Mouse (Mus musculus): ENCODE results near the gene Kdelc1. TPM values are rescaled to one million over a fixed set of nuclear protein-coding genes. Genes with fewer than 3 reads are reported as not detected.
A peak's percentile ranks its signal among the peaks of the same experiment; 100 is the strongest.

Kdelc1 gene
- polyA plus RNA-seq (2012; ENCODE audit: insufficient read depth, insufficient read length, missing spikeins) = 2.8 and 4.5 TPM in 2 replicates

DNA sequence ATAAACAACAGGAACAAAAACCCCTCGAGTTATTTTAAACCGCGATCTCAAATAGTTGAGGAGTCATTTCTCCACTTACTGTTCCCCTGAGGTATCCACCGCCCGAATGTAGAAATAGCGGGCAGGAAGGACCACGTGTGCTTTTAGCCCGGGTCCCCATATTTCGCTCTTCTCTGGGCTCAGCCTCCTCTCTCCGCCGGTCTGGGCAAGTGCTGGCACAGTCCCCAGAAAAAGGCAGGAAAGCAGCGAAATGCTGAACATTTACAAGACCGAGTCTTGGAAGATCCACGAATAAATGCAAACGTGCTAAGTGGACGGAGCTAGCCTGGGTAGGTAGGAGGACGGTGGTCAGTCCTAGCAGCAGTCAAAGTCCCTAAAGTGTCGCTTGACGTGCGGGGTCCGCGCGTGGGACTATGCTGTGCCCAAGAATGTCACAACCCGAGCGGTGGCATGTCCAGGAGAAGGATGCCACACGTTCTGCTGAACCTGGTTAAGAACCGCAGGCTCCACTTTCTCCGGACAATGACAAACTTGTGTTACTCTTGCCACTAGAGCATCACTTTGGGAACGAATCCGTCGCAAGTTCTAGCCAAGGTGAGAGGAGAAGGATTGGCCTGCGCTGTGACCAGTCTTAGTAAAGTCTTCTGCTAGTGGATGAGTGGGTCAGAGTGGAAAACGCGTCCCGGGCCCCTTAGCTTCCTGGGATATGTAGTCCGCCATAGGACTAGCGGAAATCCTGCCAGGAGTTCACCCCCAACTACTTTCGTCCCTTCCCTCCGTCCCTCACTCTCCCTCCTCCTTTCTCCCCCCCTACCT, at the start of gene Kdelc1, which contains the start of gene Bivm:
Gene Kdelc1, minus strand, starts transcription at position 570 of the 816 bp plus-strand sequence.
Gene Bivm, plus strand, starts transcription at position 719 of the 816 bp plus-strand sequence.
- peak within 1 kb of the TSS; percentile 93 for H3K4me3 ChIP-seq (ENCODE audit: insufficient read depth, low read depth, low read length)
- peak within 1 kb of the TSS; percentile 85 for H3K27ac ChIP-seq (replicated peaks; ENCODE audit: low read depth, low read length)
- H3K4me1 ChIP-seq (ENCODE audit: control insufficient read depth, insufficient read depth, insufficient read length, low read length) = peaks cover 2% of the 10 kb centered on the region; the same call in 1 of the 2 replicates

DNA sequence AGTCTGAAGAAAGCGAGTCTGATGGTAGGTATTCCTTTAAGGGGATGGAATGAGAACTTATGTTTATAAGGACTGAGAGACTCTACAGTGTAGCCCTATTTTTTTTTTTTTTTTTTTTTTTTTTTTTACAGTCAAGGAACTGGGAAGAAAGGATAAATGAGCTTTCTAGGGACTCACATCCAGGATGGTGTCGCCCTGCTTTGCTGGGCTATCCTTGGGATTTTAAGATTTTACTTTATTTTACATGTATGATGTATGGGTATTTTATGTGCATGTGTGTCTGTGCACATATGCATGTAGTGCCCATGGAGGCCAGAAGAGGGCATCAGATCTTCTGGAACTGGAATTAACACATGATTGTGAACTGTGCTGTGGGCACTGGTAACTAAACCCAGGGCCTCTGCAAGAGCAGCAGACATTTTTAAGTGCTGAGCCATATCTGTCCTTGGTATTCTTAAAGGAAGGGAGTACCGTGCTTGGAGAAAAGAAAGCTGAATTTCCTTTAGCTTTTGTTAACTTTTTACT, 49.3 kb upstream of the Kdelc1 start:
- Histone ChIP-seq H3K27ac (replicated peaks; ENCODE audit: low read depth, low read length) (no peak overlapping the region), H3K4me3 (ENCODE audit: insufficient read depth, low read depth, low read length) (no peak overlapping the region), H3K4me1 (ENCODE audit: control insufficient read depth, insufficient read depth, insufficient read length, low read length) (no peaks in the 10 kb centered on the region)

DNA sequence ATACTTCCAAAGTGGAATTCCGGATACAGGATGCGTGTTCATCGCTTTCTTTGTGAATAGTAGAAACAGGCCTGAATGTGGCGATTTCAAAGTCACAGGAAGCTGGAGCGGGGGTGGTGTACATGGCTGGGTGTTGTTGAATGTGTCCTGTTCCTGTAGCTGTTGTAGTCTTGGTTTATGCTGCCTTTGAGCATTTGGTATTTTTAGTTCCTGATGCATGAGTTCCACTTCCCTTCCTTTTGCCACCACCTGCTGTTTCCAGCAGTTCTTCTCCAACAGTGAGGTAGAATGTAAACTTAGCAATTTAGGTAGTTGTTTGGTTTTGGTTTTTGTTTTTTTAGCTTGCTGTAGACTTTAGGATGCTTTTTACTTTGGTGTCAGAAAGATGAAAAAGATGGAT, 43.8 kb upstream of the Kdelc1 start:
- Histone ChIP-seq H3K27ac (replicated peaks; ENCODE audit: low read depth, low read length) (no peak overlapping the region), H3K4me3 (ENCODE audit: insufficient read depth, low read depth, low read length) (no peak overlapping the region), H3K4me1 (ENCODE audit: control insufficient read depth, insufficient read depth, insufficient read length, low read length) (no peaks in the 10 kb centered on the region)

DNA sequence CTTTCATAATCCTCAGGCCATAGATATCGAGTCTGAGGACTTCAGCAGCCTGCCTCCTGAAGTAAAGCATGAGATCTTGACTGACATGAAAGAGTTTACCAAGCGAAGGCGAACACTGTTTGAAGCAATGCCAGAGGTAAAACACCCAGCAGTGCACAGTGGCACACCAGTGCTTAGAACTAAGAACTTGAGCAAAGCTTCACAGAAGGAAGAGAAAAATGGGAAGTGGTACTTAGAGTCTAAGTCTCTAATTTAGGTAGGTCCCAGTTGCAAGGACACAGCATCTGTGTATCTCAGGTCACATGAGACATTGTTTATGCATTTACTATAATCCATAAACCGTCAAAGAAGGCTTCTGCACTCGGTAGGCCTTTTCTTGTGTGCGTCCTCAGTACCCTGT, 43.2 kb upstream of the Kdelc1 start:
- no peak overlapping the region for H3K4me3 ChIP-seq (ENCODE audit: insufficient read depth, low read depth, low read length)

DNA sequence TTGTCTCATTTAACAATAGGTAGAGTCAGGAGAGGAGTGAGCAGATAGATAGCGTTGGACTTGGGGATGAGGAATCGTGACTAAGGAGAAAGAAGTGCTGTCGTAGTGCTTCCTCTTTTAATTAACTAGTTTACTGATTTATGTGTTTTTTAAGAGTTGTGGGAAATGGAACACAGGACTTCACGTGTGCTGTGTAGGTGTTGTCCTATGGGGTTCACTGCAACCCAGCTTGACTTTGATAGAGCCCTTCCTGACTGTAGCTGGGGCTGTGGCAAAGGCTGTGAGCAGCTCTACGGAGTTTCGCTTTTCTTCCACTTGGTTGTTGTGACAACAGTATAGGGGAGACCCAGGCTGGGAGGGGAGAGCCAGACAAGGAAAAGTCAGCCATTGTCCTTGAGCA, 39.7 kb upstream of the Kdelc1 start:
- H3K4me3 ChIP-seq (ENCODE audit: insufficient read depth, low read depth, low read length) = no peak overlapping the region
- no peak overlapping the region for H3K27ac ChIP-seq (replicated peaks; ENCODE audit: low read depth, low read length)
- H3K4me1 ChIP-seq (ENCODE audit: control insufficient read depth, insufficient read depth, insufficient read length, low read length) = no peaks in the 10 kb centered on the region

More for the DNA sequence above, 43.2 kb upstream of the Kdelc1 start:
- Histone ChIP-seq H3K4me1 (ENCODE audit: control insufficient read depth, insufficient read depth, insufficient read length, low read length) (no peaks in the 10 kb centered on the region), H3K27ac (replicated peaks; ENCODE audit: low read depth, low read length) (no peak overlapping the region)

DNA sequence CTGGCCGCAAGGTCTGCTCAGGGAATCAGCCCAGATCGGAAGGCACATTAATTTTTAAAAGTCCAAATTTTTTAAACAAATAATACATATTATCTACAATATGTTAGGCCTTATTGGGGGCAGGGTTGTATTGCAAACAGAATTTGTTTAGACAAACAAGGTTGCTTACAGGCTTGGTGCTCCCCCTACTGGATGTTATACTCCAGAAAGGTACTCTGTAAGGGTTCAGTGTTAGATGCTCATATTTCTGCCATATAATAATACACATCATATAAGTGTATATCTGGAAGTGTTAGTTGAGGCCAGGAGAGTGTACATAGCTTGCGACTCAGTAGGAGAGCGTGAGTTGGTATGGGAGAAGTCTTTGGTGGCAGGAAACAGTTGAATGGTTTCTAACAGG, 36.7 kb upstream of the Kdelc1 start:
- Histone ChIP-seq H3K27ac (replicated peaks; ENCODE audit: low read depth, low read length) (no peak overlapping the region), H3K4me1 (ENCODE audit: control insufficient read depth, insufficient read depth, insufficient read length, low read length) (no peaks in the 10 kb centered on the region), H3K4me3 (ENCODE audit: insufficient read depth, low read depth, low read length) (no peak overlapping the region)

DNA sequence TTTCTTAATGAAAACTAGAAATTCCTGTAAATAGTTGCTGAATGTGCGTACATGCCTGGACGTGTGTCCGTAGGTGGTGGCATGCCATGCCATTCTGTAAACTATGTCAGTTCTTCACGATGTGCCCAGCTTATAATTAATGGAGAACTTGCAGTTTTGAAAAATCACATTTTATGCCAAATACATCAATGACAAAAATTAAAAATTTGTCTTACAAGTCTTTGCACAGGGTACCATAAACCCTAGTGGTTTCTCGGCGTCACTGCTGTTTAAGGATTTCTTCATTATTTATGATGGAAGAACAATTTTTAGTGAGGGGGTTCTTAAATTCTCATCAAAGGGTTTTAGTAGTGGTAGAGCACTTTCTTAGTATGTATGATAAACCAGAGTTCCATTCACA, 30.1 kb upstream of the Kdelc1 start:
- Histone ChIP-seq H3K4me1 (ENCODE audit: control insufficient read depth, insufficient read depth, insufficient read length, low read length) (no peaks in the 10 kb centered on the region), H3K27ac (replicated peaks; ENCODE audit: low read depth, low read length) (no peak overlapping the region), H3K4me3 (ENCODE audit: insufficient read depth, low read depth, low read length) (peak overlapping the region; percentile 82; the same call in 1 of the 2 replicates)

DNA sequence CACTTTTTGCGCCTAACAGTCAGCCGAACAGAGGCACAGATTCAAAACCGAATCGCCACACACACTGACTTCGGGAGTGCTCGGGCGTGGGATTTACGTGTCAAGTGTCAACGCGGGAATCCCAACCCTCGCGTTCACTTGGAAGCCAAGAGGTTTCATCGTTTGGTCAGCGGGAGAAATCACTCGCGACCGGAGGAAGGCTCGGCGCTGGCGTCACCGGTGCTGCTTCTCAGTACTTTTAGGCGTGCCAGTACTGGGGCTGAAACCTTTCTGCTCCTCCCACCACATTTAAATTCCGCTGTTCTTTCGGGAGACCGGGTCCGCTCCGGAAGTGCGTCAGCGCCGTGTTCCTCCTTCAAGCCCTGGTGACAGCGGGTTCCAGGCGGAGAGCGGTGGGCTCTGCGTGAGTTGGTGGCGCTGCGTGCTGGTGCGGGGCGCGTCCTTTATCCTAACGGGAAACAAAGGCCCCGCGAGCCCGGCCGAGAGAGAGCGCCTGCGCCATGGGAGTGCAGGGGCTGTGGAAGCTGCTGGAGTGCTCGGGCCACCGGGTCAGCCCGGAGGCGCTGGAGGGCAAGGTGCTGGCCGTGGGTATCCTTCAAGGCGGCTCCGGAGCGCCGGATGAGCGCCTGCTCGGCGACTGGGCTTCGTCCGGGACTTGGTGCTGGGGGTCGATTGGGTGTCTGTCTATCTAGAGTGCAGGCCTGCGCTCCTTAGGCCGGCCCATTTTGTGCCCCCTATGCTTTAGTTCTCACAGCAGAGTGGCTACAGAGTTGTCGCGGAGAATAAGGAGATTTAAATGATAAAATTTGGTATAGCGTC, 29.2 kb upstream of the Kdelc1 start, which contains the start of gene Ercc5:
Gene Ercc5, plus strand, starts transcription at position 182 of the 819 bp plus-strand sequence.
- H3K4me1 ChIP-seq (ENCODE audit: control insufficient read depth, insufficient read depth, insufficient read length, low read length) = no peaks in the 10 kb centered on the region
- peak within 1 kb of the TSS; percentile 82 for H3K4me3 ChIP-seq (ENCODE audit: insufficient read depth, low read depth, low read length)
- H3K27ac ChIP-seq (replicated peaks; ENCODE audit: low read depth, low read length) = peak within 1 kb of the TSS; percentile 75

DNA sequence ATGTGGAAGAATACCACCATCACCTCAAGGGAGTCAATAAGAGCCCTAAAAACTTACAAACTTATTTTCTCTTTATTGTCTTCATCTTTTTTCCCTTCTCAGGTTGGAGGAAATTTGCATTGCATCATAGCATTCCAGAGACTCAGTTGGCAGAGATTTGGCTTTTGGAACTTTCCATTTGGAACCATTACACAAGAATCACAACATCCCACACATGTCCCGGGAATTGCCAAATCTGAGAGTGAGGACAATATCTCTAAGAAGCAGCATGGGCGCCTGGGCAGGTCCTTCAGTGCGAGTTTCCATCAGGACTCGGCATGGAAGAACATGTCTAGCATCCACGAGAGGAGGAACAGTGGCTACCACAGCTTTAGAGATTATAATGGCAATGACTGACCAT, 24.1 kb upstream of the Kdelc1 start:
- Histone ChIP-seq H3K4me1 (ENCODE audit: control insufficient read depth, insufficient read depth, insufficient read length, low read length) (no peaks in the 10 kb centered on the region), H3K27ac (replicated peaks; ENCODE audit: low read depth, low read length) (no peak overlapping the region), H3K4me3 (ENCODE audit: insufficient read depth, low read depth, low read length) (no peak overlapping the region)

DNA sequence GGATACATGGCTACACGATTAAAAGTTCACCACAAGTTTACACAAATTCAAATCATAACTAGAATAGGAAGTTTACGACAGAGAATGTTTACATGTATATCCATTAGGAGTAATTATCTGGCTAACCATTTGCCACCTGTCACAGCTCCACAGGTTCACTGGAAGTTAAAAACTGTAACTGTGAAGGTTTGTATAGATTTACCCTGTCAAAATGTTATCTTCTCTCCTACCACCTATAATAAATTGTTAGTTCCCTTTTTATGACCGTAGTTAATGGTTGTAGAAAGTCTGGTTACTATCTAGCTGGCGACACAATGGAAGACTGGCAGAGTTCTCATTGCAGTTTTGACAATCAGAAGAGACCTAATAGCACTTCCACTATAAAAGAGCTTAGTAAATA, 21.6 kb upstream of the Kdelc1 start:
- Histone ChIP-seq H3K27ac (replicated peaks; ENCODE audit: low read depth, low read length) (no peak overlapping the region), H3K4me1 (ENCODE audit: control insufficient read depth, insufficient read depth, insufficient read length, low read length) (no peaks in the 10 kb centered on the region)

DNA sequence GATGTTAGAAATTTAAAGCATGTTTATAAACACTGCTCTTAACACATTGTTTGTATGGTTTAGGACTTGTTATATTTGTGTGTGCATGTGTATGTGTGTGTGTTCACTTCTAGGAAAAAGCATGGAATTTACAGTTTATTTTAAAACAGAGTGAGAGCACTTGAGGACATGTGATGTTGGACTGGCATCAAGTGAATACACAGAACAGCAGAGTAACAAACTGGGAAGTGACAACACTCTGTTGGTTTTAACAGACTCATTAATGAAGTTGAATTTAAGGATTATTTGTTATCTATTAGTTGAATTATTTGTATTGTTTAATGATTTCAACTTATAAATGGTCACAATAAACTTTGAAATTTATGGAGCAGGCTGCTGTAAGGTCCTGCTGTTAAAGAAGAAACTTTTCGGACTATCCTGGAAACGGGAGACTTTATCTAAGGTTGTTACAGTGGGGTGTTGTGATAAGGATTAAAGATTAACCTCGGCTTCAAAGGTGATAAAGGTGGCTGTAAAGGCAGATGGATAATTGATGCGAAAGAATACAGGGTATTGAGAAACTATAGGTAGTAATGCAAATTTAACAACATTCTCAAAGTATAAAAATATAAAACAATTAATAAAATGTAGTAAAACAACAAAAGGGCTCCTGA, 11.4 kb upstream of the Kdelc1 start:
- no peak overlapping the region for H3K27ac ChIP-seq (replicated peaks; ENCODE audit: low read depth, low read length)
- H3K4me3 ChIP-seq (ENCODE audit: insufficient read depth, low read depth, low read length) = no peak overlapping the region
- no peaks in the 10 kb centered on the region for H3K4me1 ChIP-seq (ENCODE audit: control insufficient read depth, insufficient read depth, insufficient read length, low read length)

More for the DNA sequence above, 21.6 kb upstream of the Kdelc1 start:
- H3K4me3 ChIP-seq (ENCODE audit: insufficient read depth, low read depth, low read length) = no peak overlapping the region

DNA sequence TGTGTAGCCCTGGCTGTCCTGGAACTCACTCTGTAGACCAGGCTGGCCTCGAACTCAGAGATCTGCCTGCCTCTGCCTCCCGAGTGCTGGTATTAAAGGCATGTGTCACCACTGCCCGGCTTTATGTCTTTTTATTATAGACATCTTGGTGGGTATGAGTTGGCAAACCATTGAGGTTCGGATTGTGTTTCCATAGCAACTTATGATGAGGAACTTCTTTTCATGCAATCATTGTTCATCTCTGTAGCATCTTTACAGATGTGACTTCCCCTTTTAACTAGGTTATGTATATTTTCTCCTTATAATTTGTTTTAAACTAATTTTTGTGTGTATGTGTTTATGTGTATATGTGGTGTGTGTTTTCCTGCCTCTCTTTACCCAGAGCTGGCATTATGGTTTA, 7.0 kb upstream of the Kdelc1 start:
- Histone ChIP-seq H3K4me3 (ENCODE audit: insufficient read depth, low read depth, low read length) (no peak overlapping the region), H3K4me1 (ENCODE audit: control insufficient read depth, insufficient read depth, insufficient read length, low read length) (no peaks in the 10 kb centered on the region), H3K27ac (replicated peaks; ENCODE audit: low read depth, low read length) (no peak overlapping the region)

DNA sequence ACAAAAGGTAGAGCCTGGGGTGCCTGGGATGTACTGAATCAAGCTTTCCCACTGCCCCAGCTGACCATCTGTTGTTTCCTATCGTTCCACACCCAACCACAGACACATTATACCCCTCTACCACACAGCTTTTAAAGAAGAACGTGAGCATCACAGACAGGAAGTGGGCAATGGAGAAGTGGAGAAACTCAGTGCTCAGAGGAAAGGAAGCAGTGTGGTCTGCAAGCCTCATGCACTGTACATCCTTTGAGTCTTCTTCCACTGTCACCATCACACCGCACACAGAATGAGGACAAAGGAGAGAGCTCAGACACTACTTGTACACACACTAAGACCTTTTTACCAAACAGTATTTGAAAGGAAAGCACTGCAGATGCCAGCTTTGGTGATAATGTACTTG, 3.6 kb upstream of the Kdelc1 start:
- Histone ChIP-seq H3K27ac (replicated peaks; ENCODE audit: low read depth, low read length) (no peak overlapping the region), H3K4me1 (ENCODE audit: control insufficient read depth, insufficient read depth, insufficient read length, low read length) (peaks cover 2% of the 10 kb centered on the region; the same call in 1 of the 2 replicates), H3K4me3 (ENCODE audit: insufficient read depth, low read depth, low read length) (no peak overlapping the region)

DNA sequence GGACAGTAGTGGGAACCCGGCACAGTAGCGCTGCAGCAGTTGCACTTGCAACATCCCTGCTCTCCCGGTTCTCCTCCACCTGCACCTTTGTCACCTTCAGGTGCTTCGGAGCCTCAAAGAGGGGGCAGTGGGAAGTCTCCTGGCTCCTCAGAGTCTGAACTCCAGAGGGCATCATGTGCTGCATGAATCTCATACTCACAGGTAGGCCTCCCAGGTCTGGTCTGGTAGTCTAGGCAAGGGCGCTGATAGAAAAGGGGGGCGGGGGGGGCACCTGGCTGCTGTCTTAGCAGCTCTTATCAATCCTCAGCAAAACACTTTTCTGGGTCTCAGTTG, 1.4 kb upstream of the Kdelc1 start:
- peak overlapping the region; percentile 93 for H3K4me3 ChIP-seq (ENCODE audit: insufficient read depth, low read depth, low read length)
- 0 out of 2 replicates have a peak overlapping the region, but pooled peaks have one; percentile 33 for H3K27ac ChIP-seq (replicated peaks; ENCODE audit: low read depth, low read length)
- peaks cover 2% of the 10 kb centered on the region; the same call in 1 of the 2 replicates for H3K4me1 ChIP-seq (ENCODE audit: control insufficient read depth, insufficient read depth, insufficient read length, low read length)
